Mouse (Mus musculus): ENCODE measurements around the gene Sgms2. TPM values are rescaled to one million over a fixed set of nuclear protein-coding genes. Genes with fewer than 3 reads are reported as not detected.

Sgms2 gene
- polyA plus RNA-seq, 1 experiment from 2014 or later: 9.2 TPM

DNA sequence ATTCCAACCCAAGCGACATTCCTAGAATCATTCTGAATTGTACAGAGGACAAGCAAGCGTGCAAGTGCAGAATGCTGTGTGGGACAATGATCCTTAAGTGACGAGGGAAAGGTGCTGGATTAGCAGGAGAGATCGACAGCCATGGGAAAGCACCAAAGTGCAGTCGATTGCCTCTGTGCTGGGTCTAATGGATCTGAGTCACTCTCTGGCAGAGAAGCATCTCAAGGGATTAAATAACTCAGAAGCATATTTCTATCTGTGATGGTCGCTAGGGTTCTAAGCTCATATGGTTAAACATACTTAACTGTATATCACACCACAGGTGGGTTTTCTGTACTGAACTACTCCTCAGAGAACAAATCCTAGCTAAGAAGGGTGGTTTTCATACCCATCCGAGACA is 118.2 kb downstream of the Sgms2 start:
- Histone ChIP-seq H3K9ac (replicated peaks) (no peak overlapping the region), H3K27me3 (ENCODE audit: insufficient read depth, low read length) (no peaks in the 10 kb centered on the region), H3K36me3 (replicated peaks; ENCODE audit: insufficient read depth, low read length) (no peaks in the 10 kb centered on the region), H3K4me3 (ENCODE audit: low read depth, low read length) (no peak overlapping the region), H3K9me3 (ENCODE audit: low read length) (no peaks in the 10 kb centered on the region), H3K27ac (ENCODE audit: low read depth) (no peak overlapping the region), H3K4me2 (ENCODE audit: low read depth, low read length) (no peak overlapping the region), H3K4me1 (ENCODE audit: insufficient read depth) (no peaks in the 10 kb centered on the region)
- no peak for TF ChIP-seq EP300 (IDR thresholded peaks at IDR 0.05; ENCODE audit: low read depth)
- no peak for TF ChIP-seq CTCF (IDR thresholded peaks at IDR 0.05; ENCODE audit: low read depth)
- WGBS (ENCODE audit: insufficient replicate concordance): 82% methylated on average over 7 of the region's 7 CpGs
- no peak for DNase-seq
- no peak for ATAC-seq

DNA sequence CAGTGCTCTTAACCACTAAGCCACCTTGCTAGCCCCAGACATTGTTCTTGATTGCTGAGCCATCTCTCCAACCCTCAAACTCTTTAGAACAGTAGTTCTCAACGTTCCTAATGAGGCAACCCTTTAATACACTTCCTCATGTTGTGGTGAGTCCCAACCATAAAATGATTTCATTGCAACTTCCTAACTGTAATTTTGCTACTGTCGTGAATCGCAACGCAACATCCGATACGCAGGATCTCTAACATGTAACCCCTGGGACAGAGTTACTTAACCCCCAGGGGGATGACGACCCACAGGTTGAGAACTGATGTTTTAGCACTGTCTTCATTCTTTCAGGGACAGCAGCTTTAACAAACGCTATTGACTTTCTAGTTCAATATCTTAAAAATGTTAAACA is 122.5 kb downstream of the Sgms2 start:
- Histone ChIP-seq H3K4me1 (ENCODE audit: insufficient read depth) (peaks cover under 1% of the 10 kb centered on the region; the same call in 1 of the 2 replicates), H3K9me3 (ENCODE audit: low read length) (no peaks in the 10 kb centered on the region), H3K4me2 (ENCODE audit: low read depth, low read length) (no peak overlapping the region), H3K4me3 (ENCODE audit: low read depth, low read length) (no peak overlapping the region), H3K9ac (replicated peaks) (no peak overlapping the region), H3K27ac (ENCODE audit: low read depth) (no peak overlapping the region), H3K36me3 (replicated peaks; ENCODE audit: insufficient read depth, low read length) (no peaks in the 10 kb centered on the region), H3K27me3 (ENCODE audit: insufficient read depth, low read length) (no peaks in the 10 kb centered on the region)
- TF ChIP-seq EP300 (IDR thresholded peaks at IDR 0.05; ENCODE audit: low read depth) (peak; percentile 65), CTCF (IDR thresholded peaks at IDR 0.05; ENCODE audit: low read depth) (no peak)
- 60% methylated on average over 8 of the region's 8 CpGs for WGBS (ENCODE audit: insufficient replicate concordance)
- DNase-seq: no peak
- no peak for ATAC-seq

DNA sequence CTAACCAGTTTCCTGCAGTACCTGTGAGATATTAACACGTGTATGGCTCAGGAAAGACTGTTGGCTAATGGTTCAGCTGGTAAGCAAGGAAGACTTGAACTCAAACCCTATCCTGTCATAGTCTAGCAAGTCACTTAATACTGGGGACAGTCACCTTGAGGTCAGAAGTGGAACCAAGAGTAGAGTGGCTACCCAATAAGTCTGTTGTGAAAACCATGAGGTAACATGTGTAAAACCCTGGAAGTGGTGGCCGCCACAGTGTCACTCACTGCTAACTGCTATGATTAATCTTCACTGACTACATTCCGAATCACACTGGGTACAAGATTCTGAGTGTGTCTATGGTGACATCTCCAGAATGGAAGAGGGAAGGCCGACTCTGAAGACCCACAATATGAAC is 123.8 kb downstream of the Sgms2 start:
- Histone ChIP-seq H3K36me3 (replicated peaks; ENCODE audit: insufficient read depth, low read length) (no peaks in the 10 kb centered on the region), H3K4me2 (ENCODE audit: low read depth, low read length) (no peak overlapping the region), H3K27ac (ENCODE audit: low read depth) (no peak overlapping the region), H3K4me1 (ENCODE audit: insufficient read depth) (peaks cover 4% of the 10 kb centered on the region; the same call in 1 of the 2 replicates), H3K27me3 (ENCODE audit: insufficient read depth, low read length) (no peaks in the 10 kb centered on the region), H3K4me3 (ENCODE audit: low read depth, low read length) (no peak overlapping the region), H3K9me3 (ENCODE audit: low read length) (no peaks in the 10 kb centered on the region), H3K9ac (replicated peaks) (no peak overlapping the region)
- WGBS (ENCODE audit: insufficient replicate concordance): 63% methylated on average over 4 of the region's 4 CpGs
- no peak for DNase-seq
- no peak for TF ChIP-seq CTCF (IDR thresholded peaks at IDR 0.05; ENCODE audit: low read depth)
- no peak for TF ChIP-seq EP300 (IDR thresholded peaks at IDR 0.05; ENCODE audit: low read depth)
- ATAC-seq: no peak

DNA sequence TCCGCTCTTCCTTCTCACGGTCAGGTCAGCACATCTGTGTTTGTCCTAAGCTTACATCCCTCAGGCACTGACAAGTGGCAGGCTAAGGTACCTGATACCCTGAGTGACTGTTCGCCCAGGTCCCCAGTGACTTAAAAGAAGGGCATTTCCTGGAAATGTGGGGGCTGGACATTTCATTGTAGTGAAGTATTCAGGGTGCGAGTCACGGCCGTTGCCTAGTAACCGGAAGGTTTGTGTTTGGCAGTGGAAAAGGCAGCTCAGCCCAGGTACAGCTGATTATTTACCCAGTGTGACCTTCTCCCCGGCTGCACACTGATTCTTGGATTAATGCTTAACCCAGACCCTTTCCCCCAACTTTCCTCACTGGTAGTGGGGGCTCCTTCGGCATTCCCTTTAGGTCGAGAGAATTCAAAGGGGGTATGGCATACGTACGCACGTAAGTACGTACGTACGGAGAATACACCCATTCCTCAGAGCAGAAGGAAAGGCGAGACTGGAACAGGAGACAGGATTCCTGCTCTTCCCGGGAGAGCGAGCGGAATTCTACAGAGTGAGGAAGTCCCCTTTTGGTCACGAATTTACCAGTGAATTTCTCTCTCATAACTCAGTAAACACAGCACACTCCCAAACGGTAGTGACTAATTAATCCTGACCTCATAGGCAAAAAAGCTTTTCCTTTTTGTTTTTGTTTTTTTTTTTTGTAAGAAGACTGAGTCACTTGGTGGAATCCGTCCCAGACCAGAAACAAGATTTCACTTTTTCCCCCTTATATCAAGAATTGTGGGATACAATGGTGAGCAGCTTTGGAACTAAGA is 126.4 kb downstream of the Sgms2 start:
- Histone ChIP-seq H3K9me3 (ENCODE audit: low read length) (no peaks in the 10 kb centered on the region), H3K27me3 (ENCODE audit: insufficient read depth, low read length) (no peaks in the 10 kb centered on the region), H3K27ac (ENCODE audit: low read depth) (peak overlapping the region; percentile 89), H3K4me3 (ENCODE audit: low read depth, low read length) (peak overlapping the region; percentile 42), H3K36me3 (replicated peaks; ENCODE audit: insufficient read depth, low read length) (no peaks in the 10 kb centered on the region), H3K4me1 (ENCODE audit: insufficient read depth) (peaks cover 4% of the 10 kb centered on the region; the same call in 1 of the 2 replicates), H3K4me2 (ENCODE audit: low read depth, low read length) (peak overlapping the region; percentile 55), H3K9ac (replicated peaks) (peak overlapping the region; percentile 4; the same call in 1 of the 2 replicates)
- WGBS (ENCODE audit: insufficient replicate concordance): 59% methylated on average over 23 of the region's 23 CpGs
- DNase-seq: peak; percentile 62
- peak; percentile 89 for ATAC-seq
- TF ChIP-seq CTCF (IDR thresholded peaks at IDR 0.05; ENCODE audit: low read depth) (no peak), EP300 (IDR thresholded peaks at IDR 0.05; ENCODE audit: low read depth) (no peak)

DNA sequence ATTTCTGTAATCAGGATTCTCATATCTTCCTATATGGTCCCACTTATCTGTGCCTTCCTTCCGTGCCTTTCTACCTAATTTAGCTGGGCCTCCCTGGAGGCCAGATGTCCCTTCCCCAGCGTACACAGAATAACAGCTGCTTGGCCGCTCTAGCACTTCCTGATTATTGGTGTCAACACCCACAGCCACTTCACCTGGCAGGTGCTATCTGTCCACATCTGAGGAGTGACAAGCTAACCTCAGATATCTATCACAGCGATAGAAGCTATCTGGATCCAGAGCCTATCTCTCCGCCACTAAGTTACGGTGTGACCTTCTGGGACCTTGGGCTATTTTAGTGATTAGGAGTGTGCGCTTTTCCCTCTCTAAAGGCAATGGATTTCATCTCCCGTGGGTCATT is 127.0 kb downstream of the Sgms2 start:
- Histone ChIP-seq H3K27me3 (ENCODE audit: insufficient read depth, low read length) (no peaks in the 10 kb centered on the region), H3K27ac (ENCODE audit: low read depth) (peak overlapping the region; percentile 89), H3K9ac (replicated peaks) (0 out of 2 replicates have a peak overlapping the region, but pooled peaks have one; percentile 4), H3K4me1 (ENCODE audit: insufficient read depth) (peaks cover 4% of the 10 kb centered on the region; the same call in 1 of the 2 replicates), H3K9me3 (ENCODE audit: low read length) (no peaks in the 10 kb centered on the region), H3K4me3 (ENCODE audit: low read depth, low read length) (peak overlapping the region; percentile 42; the same call in 1 of the 2 replicates), H3K36me3 (replicated peaks; ENCODE audit: insufficient read depth, low read length) (no peaks in the 10 kb centered on the region), H3K4me2 (ENCODE audit: low read depth, low read length) (peak overlapping the region; percentile 55)
- TF ChIP-seq CTCF (IDR thresholded peaks at IDR 0.05; ENCODE audit: low read depth): no peak
- 50% methylated on average over 8 of the region's 8 CpGs for WGBS (ENCODE audit: insufficient replicate concordance)
- ATAC-seq (peak; percentile 56), DNase-seq (no peak)

DNA sequence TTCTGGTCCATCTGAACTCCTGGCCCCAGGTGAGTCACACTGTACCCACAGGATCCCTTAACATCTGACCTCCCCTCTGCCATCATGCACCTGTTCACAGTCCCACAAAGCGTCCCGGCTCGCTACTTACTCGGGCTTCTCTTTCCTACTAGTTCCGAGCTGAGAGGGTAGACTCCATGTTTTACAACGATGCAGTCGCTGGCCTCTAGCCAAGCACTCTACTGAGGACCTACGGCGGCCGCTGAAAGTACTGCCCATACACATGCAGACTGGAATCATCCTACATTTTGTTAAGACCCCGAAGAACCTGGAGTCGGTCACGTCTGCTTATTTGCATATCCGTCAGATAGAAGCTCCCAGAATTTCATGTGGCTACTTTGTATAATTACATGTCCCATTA is 127.6 kb downstream of the Sgms2 start:
- no peak overlapping the region for H3K4me2 ChIP-seq (ENCODE audit: low read depth, low read length)
- no peak for ATAC-seq
- no peak overlapping the region for H3K9ac ChIP-seq (replicated peaks)
- no peaks in the 10 kb centered on the region for H3K9me3 ChIP-seq (ENCODE audit: low read length)
- no peak overlapping the region for H3K4me3 ChIP-seq (ENCODE audit: low read depth, low read length)
- peak; percentile 30 for DNase-seq
- H3K27ac ChIP-seq (ENCODE audit: low read depth): peak overlapping the region; percentile 89; the same call in 1 of the 2 replicates
- peaks cover 4% of the 10 kb centered on the region; the same call in 1 of the 2 replicates for H3K4me1 ChIP-seq (ENCODE audit: insufficient read depth)
- 73% methylated on average over 14 of the region's 14 CpGs for WGBS (ENCODE audit: insufficient replicate concordance)
- TF ChIP-seq CTCF (IDR thresholded peaks at IDR 0.05; ENCODE audit: low read depth) (no peak), EP300 (IDR thresholded peaks at IDR 0.05; ENCODE audit: low read depth) (no peak)
- no peaks in the 10 kb centered on the region for H3K27me3 ChIP-seq (ENCODE audit: insufficient read depth, low read length)
- H3K36me3 ChIP-seq (replicated peaks; ENCODE audit: insufficient read depth, low read length): no peaks in the 10 kb centered on the region

Data from liver, postnatal 0 days (tissue).